Mouse (Mus musculus) neutrophil, adult 59 days (primary cell): ENCODE measurements around the gene Asb8. TPM values are rescaled to one million over a fixed set of nuclear protein-coding genes. Genes with fewer than 3 reads are reported as not detected.

Experiments used
- total RNA-seq, 2 experiments: library from RNA; stranded (reverse); gene quantifications; 1 replicate in 1 of 2; 2 replicates in 1 of 2; pipeline ENCODE4 v1.2.4; 2023

Asb8 gene
- total RNA-seq: 10 to 100 TPM; 19.5 to 20.7 TPM

DNA sequence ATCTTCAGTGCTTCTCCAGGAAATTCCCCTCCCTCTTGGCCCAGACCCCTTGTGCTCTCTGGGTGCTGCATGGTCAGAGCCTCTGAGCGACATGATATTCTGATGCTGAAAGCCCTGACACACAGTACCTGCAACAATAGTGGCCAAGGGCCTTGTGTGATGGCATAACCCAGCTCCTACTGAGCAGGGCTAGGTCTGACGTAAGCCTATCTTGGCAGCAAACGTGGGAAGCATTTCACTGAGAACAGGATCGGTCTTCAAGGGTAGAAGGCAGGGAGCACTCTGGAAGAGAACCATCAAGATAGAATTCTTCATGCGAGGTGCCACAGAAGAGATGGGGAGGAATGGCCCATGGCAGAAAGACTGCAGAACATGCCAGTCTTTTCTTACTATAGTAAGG is at the start of gene Asb8:
TSS of gene Asb8 (minus strand) at position 101 of the 400 bp plus-strand sequence.

DNA sequence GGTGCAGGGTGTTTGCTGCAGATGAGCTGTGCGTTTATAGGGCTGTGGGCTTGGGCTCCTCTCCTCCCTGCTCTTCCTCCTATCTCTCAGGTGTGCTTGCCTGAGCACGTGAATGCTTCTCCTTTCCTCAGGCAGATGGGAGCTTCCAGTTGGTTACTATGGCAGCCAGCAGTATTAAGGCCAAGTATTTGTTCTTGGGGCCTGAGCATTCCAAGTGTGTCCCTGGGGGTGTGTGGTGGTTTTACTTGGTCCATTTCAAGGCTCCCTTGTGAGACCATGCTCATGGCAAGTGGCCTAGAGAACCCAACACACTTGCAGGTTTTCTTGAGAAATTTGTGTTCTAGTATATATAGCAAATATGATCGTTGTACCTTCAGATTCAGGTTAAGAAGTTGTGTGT is 30.0 kb upstream of the Asb8 start, which contains the start of gene Olfr288:
TSS of gene Olfr288 (minus strand) at position 101 of the 400 bp plus-strand sequence.

DNA sequence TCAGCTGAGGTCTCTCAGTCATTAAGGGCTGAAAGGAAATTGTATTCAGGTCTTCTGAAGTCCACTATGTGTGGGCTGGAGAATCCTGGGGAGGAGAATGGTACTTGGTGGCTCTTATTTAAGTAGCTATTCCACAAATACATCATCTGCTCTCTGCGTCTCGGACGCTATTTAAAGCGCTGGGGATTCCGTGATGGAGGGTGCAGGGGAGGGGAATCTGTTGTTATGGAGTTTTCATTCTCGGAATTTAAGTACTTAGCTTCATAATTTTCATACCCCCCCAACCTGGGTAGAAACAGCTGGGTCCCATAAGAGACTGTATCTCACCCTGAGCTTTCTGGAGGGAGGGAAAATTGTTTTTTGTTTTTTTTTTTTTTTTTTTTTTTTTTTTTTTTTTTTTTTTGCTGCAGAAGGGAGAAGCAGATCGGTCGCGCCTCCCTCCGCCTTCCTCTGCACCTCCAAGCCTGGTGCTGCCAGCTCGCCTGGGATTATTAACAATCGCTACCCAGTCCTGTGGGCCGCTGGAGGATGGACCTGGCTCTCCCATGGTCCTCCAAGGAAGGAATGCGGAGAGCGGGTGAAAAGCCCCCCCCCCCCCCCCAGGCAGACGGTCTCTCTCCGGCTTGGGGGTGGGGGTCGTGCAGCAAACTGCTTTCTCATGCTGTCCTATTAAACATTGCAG is 1.7 kb upstream of the Asb8 start, which contains the start of gene Ccdc184:
TSS of gene Ccdc184 (plus strand) at position 196 of the 682 bp plus-strand sequence.

DNA sequence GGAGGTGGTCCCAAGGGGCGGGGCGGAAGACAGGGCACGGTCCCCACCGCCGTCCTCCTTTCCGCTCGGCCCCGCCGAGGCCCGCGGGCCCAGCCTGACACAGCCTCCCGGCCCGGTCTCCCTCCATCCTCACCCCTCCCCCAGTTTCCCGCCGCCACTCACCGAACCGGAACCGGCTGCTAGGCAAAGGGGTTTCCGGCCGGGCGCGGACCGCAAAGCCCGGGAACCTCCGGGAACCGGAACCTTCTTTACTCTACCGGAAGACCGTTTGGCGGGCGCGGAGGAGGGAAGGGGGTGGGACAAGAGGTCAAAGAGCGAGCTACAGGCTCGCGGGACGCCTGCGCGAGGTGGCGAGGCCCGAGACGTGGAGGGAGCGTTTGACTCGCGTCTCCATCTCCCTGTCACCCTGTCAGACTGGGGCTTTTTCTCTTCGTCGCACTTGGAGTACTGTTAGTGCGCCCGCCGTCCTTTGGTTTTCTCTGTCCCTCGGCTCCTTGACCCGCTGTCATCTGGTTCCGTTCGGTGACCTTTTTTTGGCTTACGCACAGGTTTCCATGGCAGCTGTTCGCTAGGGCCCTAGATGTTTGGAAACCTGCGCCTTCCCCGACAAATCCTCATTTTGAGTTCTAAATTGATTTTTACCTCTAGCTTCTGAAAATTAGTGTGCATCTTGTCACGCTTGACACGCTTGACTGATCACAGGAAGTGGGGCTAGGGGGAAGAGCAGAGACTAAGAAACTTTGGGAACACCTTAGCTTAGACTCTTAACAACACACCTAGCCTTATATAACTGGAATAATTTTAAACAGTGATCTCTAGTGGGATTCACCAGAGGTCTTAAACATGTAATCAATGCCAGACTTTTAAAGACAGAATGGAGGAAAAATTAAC is 72.1 kb downstream of the Asb8 start, which contains the start of gene Senp1:
TSS of gene Senp1 (minus strand) at position 624 of the 891 bp plus-strand sequence.

DNA sequence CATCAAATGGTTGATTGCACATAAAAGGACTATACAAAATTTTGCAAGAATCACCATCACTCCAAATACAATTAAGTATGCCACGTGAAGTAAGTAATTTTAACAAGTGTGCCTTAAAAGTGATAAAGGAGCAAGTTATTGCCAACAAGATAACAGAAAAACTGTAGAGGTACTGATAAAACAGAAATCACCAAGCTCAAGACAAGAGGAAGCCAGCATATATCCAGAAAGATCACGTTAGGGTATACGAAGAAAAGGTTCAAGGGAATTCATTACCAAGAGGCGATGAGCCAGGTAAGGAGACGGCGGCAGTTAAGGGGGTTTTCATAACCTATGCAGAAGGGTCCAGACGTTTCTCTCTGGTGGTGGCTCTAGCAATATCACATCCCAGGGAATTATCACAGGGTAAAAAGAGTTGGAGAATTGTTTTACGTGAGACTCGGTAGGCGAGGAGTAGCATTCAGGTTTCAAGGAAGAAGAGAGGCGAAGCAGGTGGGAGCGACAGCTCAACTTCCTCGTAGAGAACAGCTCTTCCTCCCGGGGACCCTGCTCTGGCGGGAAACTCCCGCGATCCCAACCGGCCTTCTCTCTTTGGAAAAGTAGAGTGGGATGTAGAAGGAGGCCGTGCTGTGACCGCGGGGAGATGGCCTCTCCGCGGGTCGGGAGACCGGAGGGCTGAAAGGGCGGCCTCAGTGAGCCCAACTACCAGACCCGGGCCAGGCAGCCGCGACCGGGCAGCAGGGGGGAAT is 72.9 kb downstream of the Asb8 start, which contains the start of gene Pfkm:
TSS of gene Pfkm (plus strand) at position 218 of the 749 bp plus-strand sequence.

Other genes starting within 250 kb of the Asb8 start
- 10 to 100 TPM; 10.2 to 13.6 TPM for gene Tmem106c, start 201.4 kb downstream of the Asb8 start, total RNA-seq
- gene Col2a1, start 160.9 kb downstream of the Asb8 start, total RNA-seq: 1 to 10 TPM in 1 of 2 experiments, under 1 TPM in 1; 0.66 to 1.5 TPM
- gene Pfkm, start 73.0 kb downstream of the Asb8 start, total RNA-seq: 10 to 100 TPM in 1 of 2 experiments, 1 to 10 TPM in 1; 5.3 to 14.1 TPM
- 10 to 100 TPM; 34.0 to 34.8 TPM for gene Senp1, start 71.9 kb downstream of the Asb8 start, total RNA-seq
- not detected for gene Ccdc184, start 1.5 kb upstream of the Asb8 start, total RNA-seq
- not detected for gene Olfr288, start 29.9 kb upstream of the Asb8 start, total RNA-seq
- gene Gm44579, start 55.4 kb upstream of the Asb8 start, total RNA-seq: not detected
- gene Olfr287, start 55.4 kb upstream of the Asb8 start, total RNA-seq: not detected
- gene Olfr286, start 68.8 kb upstream of the Asb8 start, total RNA-seq: not detected
- not detected for gene H1fnt, start 91.7 kb upstream of the Asb8 start, total RNA-seq
- gene Zfp641, start 130.5 kb upstream of the Asb8 start, total RNA-seq: not detected
- gene Olfr285, start 151.7 kb upstream of the Asb8 start, total RNA-seq: not detected
- gene Olfr284, start 175.4 kb upstream of the Asb8 start, total RNA-seq: not detected
- not detected for gene Olfr283, start 215.3 kb upstream of the Asb8 start, total RNA-seq